Mouse (Mus musculus) kidney, embryonic 15.5 days (tissue): Measurements from ENCODE around the gene Slc16a5. TPM values are rescaled to one million over a fixed set of nuclear protein-coding genes. Genes with fewer than 3 reads are reported as not detected.
"Not testable (repeated sequence)": the region's sequence is repeated elsewhere in the genome, so short reads cannot be mapped to it uniquely, and the experiment has no call there.

ENCODE experiments used
- ATAC-seq: fragments of 200-750 bp; cut with Nextera tagmentation; replicated peaks from 2 replicates; pipeline ENCODE4 v1.8.0; 2017; ENCODE audit warnings: moderate TSS enrichment; ENCODE audit not compliant: low FRiP score
- H3K27ac ChIP-seq: fragments of 300-500 bp; sonication (generic); 2 replicates; pipeline ENCODE4 v1.5.1; 2015; ENCODE audit warnings: mild to moderate bottlenecking, inconsistent platforms
- H3K27me3 ChIP-seq: fragments of 300-500 bp; sonication (generic); 2 replicates; pipeline ENCODE4 v1.6.1; 2015; ENCODE audit warnings: inconsistent platforms
- H3K36me3 ChIP-seq: fragments of 300-500 bp; sonication (generic); 2 replicates; pipeline ENCODE4 v1.6.1; 2015; ENCODE audit warnings: inconsistent platforms
- H3K4me1 ChIP-seq: fragments of 300-500 bp; sonication (generic); 2 replicates; pipeline ENCODE4 v1.6.1; 2015; ENCODE audit warnings: inconsistent platforms
- H3K4me2 ChIP-seq: fragments of 300-500 bp; sonication (generic); 2 replicates; pipeline ENCODE4 v1.6.1; 2015; ENCODE audit warnings: moderate library complexity, mild to moderate bottlenecking, inconsistent platforms
- H3K4me3 ChIP-seq: fragments of 300-500 bp; sonication (generic); replicated peaks from 2 replicates; pipeline ENCODE4 v1.5.1; 2015; ENCODE audit warnings: mild to moderate bottlenecking, inconsistent platforms
- H3K9ac ChIP-seq: fragments of 300-500 bp; sonication (generic); 2 replicates; pipeline ENCODE4 v1.6.1; 2015; ENCODE audit warnings: mild to moderate bottlenecking, inconsistent platforms
- H3K9me3 ChIP-seq: fragments of 300-500 bp; sonication (generic); replicated peaks from 2 replicates; pipeline ENCODE4 v1.6.1; 2016; ENCODE audit warnings: inconsistent platforms
- WGBS: fragments of 180-500 bp; shearing (Covaris S2); methylation state at CpG from one replicate; pipeline ENCODE4 v1.1.7; 2015; ENCODE audit warnings: mixed read lengths; 5-methylcytosine and 5-hydroxymethylcytosine counted together
- polyA plus RNA-seq: library from polyadenylated mRNA; unstranded; fragments of >200 nt; fragmentation: Nextera tagmentation; extraction: Ambion mirVana; gene quantifications from 2 replicates; pipeline ENCODE4 v1.2.1, GENCODE M21; 2015

Slc16a5 gene
- polyA plus RNA-seq, 1 experiment from 2014 or later = 15.8 TPM

GRCm38 (mm10) chr11:115472183-115472582, 9.9 kb downstream of the Slc16a5 start:
- Histone ChIP-seq H3K9ac (no peak overlapping the region), H3K4me3 (no peak overlapping the region), H3K4me1 (peaks cover 51% of the 10 kb centered on the region), H3K4me2 (no peak overlapping the region), H3K27ac (no peak overlapping the region), H3K9me3 (no peaks in the 10 kb centered on the region), H3K27me3 (no peaks in the 10 kb centered on the region), H3K36me3 (peaks cover 10% of the 10 kb centered on the region; the same call in 1 of the 2 replicates)
- WGBS = 82% methylated on average over 7 of the region's 7 CpGs
- no peak for ATAC-seq

- Histone ChIP-seq H3K36me3 (peaks cover 10% of the 10 kb centered on the region; the same call in 1 of the 2 replicates), H3K9ac (no peak overlapping the region), H3K27me3 (no peaks in the 10 kb centered on the region), H3K4me3 (peak overlapping the region; percentile 0; the same call in 1 of the 2 replicates), H3K4me2 (peak overlapping the region; percentile 35), H3K4me1 (peaks cover 50% of the 10 kb centered on the region), H3K27ac (peak overlapping the region; percentile 81), H3K9me3 (no peaks in the 10 kb centered on the region)
- ATAC-seq = peak; percentile 49
- 6% methylated on average over 15 of the region's 15 CpGs for WGBS
These were observed 11.5 kb downstream of the Slc16a5 start for GRCm38 (mm10) chr11:115473626-115474275.

- no peaks in the 10 kb centered on the region for H3K9me3 ChIP-seq
- H3K27me3 ChIP-seq = no peaks in the 10 kb centered on the region
- peak; percentile 97 for ATAC-seq
- H3K4me3 ChIP-seq = peak within 1 kb of the TSS; percentile 92
- 0 out of 2 replicates have a peak, but pooled peaks cover 4% of the 10 kb centered on the region for H3K36me3 ChIP-seq
- H3K27ac ChIP-seq = peak within 1 kb of the TSS; percentile 81
- WGBS = under 1% methylated on average over 26 of the region's 26 CpGs
- peaks cover 50% of the 10 kb centered on the region for H3K4me1 ChIP-seq
- H3K4me2 ChIP-seq = peak within 1 kb of the TSS; percentile 93
- peak within 1 kb of the TSS; percentile 81 for H3K9ac ChIP-seq
These were observed 12.9 kb downstream of the Slc16a5 start, which contains the start of gene Armc7 for GRCm38 (mm10) chr11:115475025-115475757. Armc7 (plus strand) TSS chr11:115475667.

DNA sequence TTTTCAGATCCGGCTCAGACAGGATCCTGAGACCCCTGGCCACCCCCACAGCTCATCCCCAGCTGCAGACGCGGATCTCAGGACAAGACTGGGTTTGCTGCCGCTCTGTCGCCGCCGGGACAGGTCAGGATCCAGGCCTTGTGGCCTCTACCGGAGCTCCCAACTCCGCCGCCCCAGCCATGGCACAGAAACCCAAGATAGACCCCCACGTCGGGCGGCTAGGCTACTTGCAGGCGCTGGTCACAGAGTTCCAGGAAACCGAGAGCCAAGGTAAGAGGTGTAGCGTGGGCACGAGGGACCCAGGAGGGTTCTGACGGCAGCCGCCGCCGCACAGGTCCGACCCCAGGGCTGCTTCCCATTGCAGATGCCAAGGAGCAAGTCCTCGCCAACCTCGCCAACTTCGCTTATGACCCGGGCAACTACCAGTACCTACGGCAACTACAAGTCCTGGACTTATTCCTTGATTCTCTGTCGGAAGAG, 13.5 kb downstream of the Slc16a5 start:
- H3K27ac ChIP-seq = no peak overlapping the region
- peaks cover 50% of the 10 kb centered on the region for H3K4me1 ChIP-seq
- 3% methylated on average over 28 of the region's 28 CpGs for WGBS
- H3K9ac ChIP-seq = peak overlapping the region; percentile 81
- peak overlapping the region; percentile 92 for H3K4me3 ChIP-seq
- no peaks in the 10 kb centered on the region for H3K9me3 ChIP-seq
- H3K27me3 ChIP-seq = no peaks in the 10 kb centered on the region
- no peak; the same call in none of the 2 replicates for ATAC-seq
- H3K4me2 ChIP-seq = peak overlapping the region; percentile 93
- H3K36me3 ChIP-seq = 0 out of 2 replicates have a peak, but pooled peaks cover 4% of the 10 kb centered on the region

DNA sequence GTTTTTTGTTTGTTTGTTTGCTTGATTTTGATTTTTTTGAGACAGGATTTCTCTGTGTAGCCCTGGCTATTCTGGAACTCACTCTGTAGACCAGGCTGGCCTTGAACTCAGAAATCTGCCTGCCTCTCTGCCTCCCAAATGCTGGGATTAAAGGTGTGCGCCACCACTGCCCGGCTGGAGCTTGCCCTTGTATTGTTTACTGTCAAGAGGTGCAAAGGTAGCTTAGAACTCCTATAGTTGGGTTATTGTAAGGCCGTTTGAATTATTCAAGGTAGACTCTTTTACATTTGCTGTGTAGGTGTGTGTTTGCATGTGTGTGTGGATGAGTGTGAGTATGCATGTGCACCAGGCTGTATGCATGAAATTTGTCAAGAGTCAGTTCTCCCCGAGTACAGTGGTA, 14.4 kb downstream of the Slc16a5 start:
- Histone ChIP-seq H3K4me2 (peak overlapping the region; percentile 93), H3K4me1 (peaks cover 50% of the 10 kb centered on the region), H3K4me3 (peak overlapping the region; percentile 92)
- ATAC-seq, H3K9ac ChIP-seq, H3K27me3 ChIP-seq, H3K36me3 ChIP-seq, H3K9me3 ChIP-seq, H3K27ac ChIP-seq: not testable (repeated sequence)
- 89% methylated on average over 4 of the region's 4 CpGs for WGBS

DNA sequence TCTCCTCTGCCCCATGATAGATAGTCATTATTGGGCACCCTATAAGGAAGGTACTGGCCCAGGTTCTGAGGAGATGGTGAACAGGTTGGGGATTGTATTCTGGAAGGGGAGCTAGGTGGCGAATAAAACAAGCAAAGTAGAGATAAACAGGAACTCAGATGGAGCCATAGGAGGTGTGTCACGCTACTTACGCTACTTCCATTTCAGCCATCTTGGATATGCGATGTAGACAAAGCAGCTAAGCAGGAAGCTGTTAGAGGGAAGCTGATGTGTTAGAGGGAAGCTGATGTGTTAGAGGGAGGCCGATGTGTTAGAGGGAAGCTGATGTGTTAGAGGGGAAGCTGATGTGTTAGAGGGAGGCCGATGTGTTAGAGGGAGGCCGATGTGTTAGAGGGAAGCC, 15.1 kb downstream of the Slc16a5 start:
- ATAC-seq, H3K9me3 ChIP-seq, H3K36me3 ChIP-seq, H3K4me3 ChIP-seq, H3K9ac ChIP-seq, H3K27me3 ChIP-seq, H3K27ac ChIP-seq: not testable (repeated sequence)
- peaks cover 46% of the 10 kb centered on the region for H3K4me1 ChIP-seq
- 88% methylated on average over 7 of the region's 7 CpGs for WGBS
- 0 out of 2 replicates have a peak overlapping the region, but pooled peaks have one; percentile 93 for H3K4me2 ChIP-seq

DNA sequence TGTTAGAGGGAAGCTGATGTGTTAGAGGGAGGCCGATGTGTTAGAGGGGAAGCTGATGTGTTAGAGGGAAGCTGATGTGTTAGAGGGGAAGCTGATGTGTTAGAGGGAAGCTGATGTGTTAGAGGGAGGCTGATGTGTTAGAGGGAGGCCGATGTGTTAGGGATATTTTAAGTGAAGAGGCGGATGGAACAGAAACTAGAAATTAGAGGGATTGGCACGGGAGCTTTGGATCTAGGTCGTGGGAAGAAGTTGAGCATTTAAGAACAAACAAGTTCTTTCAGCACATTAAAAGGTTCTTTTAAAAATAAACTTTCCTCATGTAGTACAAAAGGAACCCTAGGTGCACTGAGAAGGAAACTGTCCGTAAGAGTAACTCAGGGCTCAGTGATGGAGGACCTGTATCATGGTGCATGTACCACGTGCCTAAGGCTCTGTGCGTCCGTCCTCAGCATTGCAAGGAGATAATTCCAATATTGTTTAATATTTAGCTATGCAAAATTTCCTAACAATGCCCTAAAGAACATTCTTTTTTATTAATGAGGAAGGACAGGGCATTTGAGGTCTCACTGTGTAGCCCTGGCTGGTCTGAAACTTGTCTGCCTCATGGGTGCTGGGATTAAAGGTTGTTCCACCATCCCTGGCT, 16.1 kb downstream of the Slc16a5 start:
- ATAC-seq = no peak
- WGBS = 90% methylated on average over 9 of the region's 9 CpGs

GRCm38 (mm10) chr11:115481553-115482259, 19.4 kb downstream of the Slc16a5 start:
- no peak overlapping the region for H3K27ac ChIP-seq
- H3K4me1 ChIP-seq = peaks cover 17% of the 10 kb centered on the region
- no peak for ATAC-seq
- WGBS = 81% methylated on average over 6 of the region's 6 CpGs
- H3K9ac ChIP-seq = no peak overlapping the region
- H3K36me3 ChIP-seq = 0 out of 2 replicates have a peak, but pooled peaks cover 4% of the 10 kb centered on the region
- no peaks in the 10 kb centered on the region for H3K27me3 ChIP-seq
- H3K4me3 ChIP-seq = no peak overlapping the region
- H3K9me3 ChIP-seq = no peaks in the 10 kb centered on the region
- no peak overlapping the region for H3K4me2 ChIP-seq

More for the DNA sequence above, 16.1 kb downstream of the Slc16a5 start:
- Histone ChIP-seq H3K4me1 (peaks cover 37% of the 10 kb centered on the region), H3K9me3 (no peaks in the 10 kb centered on the region), H3K9ac (no peak overlapping the region; the same call in 1 of the 2 replicates), H3K4me2 (no peak overlapping the region), H3K27me3 (no peaks in the 10 kb centered on the region), H3K27ac (no peak overlapping the region), H3K36me3 (0 out of 2 replicates have a peak, but pooled peaks cover 4% of the 10 kb centered on the region), H3K4me3 (no peak overlapping the region)

DNA sequence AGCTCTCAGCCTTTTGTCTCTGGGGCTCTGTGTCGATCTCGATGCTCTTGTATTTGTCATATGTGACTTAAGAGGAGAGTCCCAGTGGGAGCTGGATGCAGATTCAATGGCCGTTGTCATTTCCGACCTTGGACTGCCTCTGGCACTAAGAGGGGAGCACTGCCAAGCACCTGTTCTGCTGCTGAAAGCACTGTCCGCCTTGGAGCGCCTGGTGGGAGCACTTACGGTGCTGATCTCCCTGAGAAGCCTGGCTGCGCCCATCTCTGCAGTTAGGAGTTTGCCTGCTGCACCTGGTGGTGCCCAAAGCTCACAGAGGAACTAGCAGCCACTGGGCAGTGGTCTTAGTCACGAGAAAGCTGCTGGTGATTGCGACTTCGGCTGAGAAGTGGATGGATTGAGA, 21.0 kb downstream of the Slc16a5 start:
- ATAC-seq = no peak
- Histone ChIP-seq H3K27ac (no peak overlapping the region), H3K27me3 (no peaks in the 10 kb centered on the region), H3K9ac (no peak overlapping the region), H3K4me1 (peaks cover 10% of the 10 kb centered on the region; the same call in 1 of the 2 replicates), H3K4me3 (no peak overlapping the region), H3K4me2 (no peak overlapping the region), H3K9me3 (no peaks in the 10 kb centered on the region), H3K36me3 (0 out of 2 replicates have a peak, but pooled peaks cover 4% of the 10 kb centered on the region)
- WGBS = 75% methylated on average over 11 of the region's 11 CpGs

DNA sequence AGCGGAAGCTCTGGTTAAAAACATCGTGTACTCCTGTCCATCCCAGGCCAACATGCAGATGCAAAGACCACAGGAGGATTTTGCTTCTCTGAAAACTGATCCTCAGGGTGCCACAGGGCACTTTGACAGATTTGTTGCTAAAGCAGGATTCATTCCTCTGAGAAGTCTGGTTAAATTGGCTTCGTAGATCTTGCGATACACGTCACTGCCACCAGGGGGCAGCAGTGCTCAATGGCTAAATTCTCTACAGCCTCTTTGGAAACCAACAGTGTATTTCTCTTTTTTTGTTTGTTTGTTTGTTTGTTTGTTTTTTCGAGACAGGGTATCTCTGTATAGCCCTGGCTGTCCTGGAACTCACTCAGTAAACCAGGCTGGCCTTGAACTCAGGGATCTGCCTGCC, 21.5 kb downstream of the Slc16a5 start:
- Histone ChIP-seq H3K36me3 (peaks cover 6% of the 10 kb centered on the region), H3K9me3 (no peaks in the 10 kb centered on the region), H3K27me3 (no peaks in the 10 kb centered on the region), H3K9ac (no peak overlapping the region), H3K27ac (no peak overlapping the region), H3K4me3 (no peak overlapping the region), H3K4me1 (peaks cover 10% of the 10 kb centered on the region; the same call in 1 of the 2 replicates), H3K4me2 (no peak overlapping the region)
- no peak for ATAC-seq
- 17% methylated on average over 6 of the region's 6 CpGs for WGBS

DNA sequence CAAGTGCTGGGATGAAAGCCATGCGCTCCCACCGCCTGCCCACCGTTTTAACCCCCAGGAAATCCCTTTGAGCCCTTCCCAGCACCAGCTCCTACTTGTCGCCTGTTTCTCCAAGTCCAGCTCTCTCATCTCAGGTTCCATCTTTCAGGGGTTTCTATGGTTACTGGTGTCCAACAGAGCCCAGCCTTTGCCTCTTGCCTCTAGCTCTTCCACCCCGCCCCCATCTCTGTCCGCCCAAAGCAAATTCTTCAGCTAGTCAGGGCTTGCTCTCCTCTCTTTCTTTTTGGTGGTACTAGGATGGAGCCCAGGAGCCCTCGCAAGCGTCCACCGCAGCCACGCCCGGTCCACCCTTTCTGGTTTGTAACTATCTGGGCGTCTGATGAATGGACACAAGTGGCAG, 22.9 kb downstream of the Slc16a5 start:
- no peak overlapping the region for H3K4me3 ChIP-seq

More for the DNA sequence above, 22.9 kb downstream of the Slc16a5 start:
- Histone ChIP-seq H3K4me2 (no peak overlapping the region), H3K27ac (0 out of 2 replicates have a peak overlapping the region, but pooled peaks have one; percentile 45), H3K36me3 (peaks cover 19% of the 10 kb centered on the region), H3K9me3 (no peaks in the 10 kb centered on the region), H3K9ac (0 out of 2 replicates have a peak overlapping the region, but pooled peaks have one; percentile 1), H3K27me3 (no peaks in the 10 kb centered on the region), H3K4me1 (peaks cover 10% of the 10 kb centered on the region; the same call in 1 of the 2 replicates)
- ATAC-seq = peak; percentile 78
- 55% methylated on average over 12 of the region's 12 CpGs for WGBS
